Mouse (Mus musculus): ENCODE data around the gene Cacna1g. TPM values are rescaled to one million over a fixed set of nuclear protein-coding genes. Genes with fewer than 3 reads are reported as not detected.
"Not testable (repeated sequence)": the region's sequence is repeated elsewhere in the genome, so short reads cannot be mapped to it uniquely, and the experiment has no call there.

Gene Cacna1g
- total RNA-seq, 1 experiment from 2014 or later: not detected

DNA sequence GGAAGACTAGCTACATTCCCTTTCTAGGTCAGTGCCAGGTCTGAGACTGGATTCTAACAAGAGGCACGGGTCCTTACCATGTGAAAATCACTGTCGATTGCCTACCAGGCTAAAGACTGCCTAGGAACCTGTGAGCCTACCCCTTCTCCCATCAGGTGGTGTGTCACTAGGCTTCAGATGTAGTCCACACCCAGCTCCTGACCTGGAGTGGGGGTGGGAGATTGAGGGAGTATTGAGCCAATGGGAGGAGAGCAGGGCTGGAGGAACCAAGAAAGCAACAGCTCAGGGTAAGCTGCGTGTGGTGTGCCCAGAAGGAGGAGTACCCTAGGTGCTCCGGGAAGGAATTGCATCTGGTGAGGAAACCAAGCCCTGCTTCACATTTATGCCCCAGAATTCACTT, 60.0 kb downstream of the Cacna1g start:
- ATAC-seq (ENCODE audit: extremely low read depth, insufficient number of reproducible peaks, low FRiP score, poor library complexity, severe bottlenecking): no peak

DNA sequence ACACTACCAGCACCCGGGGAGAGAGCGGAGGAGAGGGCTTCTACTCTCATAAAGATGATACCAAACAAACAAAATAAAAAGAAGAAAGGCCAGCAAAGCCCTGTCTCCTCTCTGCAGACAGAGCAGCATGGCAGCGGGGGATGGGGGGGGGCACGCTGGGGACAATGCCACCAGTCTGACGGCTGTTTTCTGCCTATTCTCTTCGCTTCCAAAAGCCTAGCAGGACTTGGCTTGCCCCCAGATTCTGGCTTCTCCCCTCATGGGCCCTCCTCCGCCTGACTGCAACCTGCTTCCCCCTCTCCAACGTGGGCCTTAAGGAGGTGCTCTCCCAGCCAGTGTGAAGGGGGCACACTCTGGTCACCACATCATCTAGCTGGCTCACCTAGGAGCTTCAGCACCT, 60.5 kb downstream of the Cacna1g start:
- ATAC-seq (ENCODE audit: extremely low read depth, insufficient number of reproducible peaks, low FRiP score, poor library complexity, severe bottlenecking): no peak

DNA sequence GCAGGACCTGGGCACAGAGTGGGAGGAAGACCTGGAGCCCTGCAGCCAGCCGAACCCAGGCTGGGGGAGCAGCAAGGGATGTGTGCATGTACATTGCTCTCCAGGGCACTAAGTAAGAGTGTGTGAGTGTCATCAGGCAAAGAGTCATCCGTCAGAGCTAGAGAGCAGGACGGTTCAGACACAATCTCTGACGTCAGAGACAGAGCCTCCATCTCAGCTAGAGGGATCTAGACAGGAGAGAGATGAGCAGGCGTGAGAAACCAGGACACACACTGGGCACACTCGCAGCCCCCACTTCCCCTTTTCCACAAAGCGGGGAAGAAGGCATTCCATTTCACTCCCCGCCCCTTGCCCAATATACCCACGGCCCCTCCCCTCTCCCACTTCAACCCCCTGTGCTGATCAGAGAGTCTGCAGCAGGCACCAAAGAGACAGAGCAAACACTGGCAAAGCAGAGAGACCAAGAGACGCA, 61.0 kb downstream of the Cacna1g start:
- no peak for ATAC-seq (ENCODE audit: extremely low read depth, insufficient number of reproducible peaks, low FRiP score, poor library complexity, severe bottlenecking)

DNA sequence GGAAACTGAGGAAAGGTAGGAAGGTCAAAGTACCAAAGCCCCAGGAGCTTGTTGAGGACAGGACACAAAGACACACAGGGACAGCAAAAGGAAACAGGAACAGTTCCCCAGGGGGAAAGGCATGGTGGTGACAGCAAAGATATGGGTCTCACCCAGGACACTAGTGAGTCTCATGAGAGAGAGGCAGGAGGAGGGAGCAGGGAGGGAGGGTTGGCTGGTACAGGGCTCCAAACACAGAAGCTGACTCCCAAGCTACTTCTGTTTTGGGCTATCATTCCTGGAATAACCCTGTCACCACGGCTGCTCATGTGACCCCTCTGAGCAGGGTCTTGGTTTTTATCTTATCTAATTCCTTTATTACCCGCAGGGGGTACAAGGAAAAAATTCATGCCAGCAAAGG, 61.4 kb downstream of the Cacna1g start:
- ATAC-seq (ENCODE audit: extremely low read depth, insufficient number of reproducible peaks, low FRiP score, poor library complexity, severe bottlenecking): no peak

DNA sequence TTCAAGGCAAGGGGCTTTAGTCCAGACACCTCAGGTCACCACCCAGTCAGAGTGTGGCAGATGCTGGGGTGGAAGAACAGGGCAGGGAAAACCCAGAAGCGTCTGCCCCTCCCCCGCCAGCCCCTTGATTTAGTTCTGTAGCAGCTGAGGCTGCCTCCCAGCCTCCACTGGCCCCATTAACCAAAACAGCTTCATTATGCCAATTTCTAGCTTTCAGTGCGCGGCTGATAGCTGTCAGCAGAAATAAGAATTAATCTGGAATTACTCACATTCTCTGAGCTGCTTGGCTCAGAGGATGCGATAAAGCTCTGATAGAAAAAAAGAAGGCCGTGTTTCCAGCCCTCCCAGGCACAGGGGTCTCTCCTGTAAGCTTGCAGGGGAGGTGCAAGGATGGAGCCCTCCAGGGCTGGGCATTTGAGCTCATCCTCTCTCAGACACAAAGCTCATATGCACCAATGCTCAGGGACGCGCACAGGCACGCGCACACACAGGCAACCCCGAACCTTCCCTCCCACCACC, 66.1 kb downstream of the Cacna1g start:
- no peak for ATAC-seq (ENCODE audit: extremely low read depth, insufficient number of reproducible peaks, low FRiP score, poor library complexity, severe bottlenecking)

DNA sequence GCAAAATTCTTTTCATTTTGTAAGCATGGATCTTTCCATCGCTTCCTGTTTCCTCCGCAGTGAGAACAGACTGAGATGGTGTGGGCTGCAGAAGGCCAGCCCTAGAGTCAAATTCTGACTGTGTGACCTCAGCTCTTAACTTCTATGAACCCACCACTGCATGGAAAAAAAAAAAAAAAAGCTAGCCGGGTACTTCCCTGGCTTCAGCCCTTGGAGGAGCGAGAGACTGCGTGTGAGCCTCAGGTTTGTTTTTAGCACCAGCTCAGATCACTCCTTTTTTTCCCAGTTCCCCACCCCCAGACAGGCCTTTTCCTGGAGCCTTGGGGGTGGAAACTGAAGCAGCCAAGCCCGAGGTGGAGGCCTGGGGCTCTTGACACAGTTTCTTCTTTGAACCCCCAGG, 68.7 kb downstream of the Cacna1g start:
- no peak for ATAC-seq (ENCODE audit: extremely low read depth, insufficient number of reproducible peaks, low FRiP score, poor library complexity, severe bottlenecking)

DNA sequence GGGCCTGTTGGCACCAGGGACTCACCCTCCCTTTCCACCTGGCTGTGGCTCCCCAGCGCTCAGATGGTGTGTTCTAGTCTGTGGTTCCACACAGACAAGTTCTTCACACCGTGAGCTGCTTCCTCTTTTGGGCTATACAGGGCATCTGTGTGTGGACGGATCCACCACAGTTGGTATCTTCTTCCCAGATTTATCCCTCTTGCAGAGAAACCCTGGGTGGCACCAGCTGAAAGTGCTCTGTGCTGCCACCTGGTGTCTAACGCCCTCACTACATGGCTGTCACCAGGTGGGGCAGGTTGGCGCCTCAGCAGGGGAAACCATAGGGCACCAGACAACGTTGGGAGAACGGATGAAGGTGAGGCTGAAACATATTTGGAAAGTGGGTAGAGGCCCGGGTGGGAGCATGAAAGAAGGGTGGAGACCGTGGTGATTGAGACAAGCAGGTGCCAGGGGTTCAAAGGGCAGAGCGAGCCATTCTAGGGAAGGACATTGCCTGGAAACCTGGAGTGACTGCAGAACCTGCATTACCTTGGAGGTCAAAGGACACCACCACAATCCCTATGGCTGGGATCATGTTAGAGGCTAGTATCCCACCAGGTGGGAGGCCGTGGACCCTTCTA, 69.2 kb downstream of the Cacna1g start:
- ATAC-seq (ENCODE audit: extremely low read depth, insufficient number of reproducible peaks, low FRiP score, poor library complexity, severe bottlenecking): peak; percentile 81

DNA sequence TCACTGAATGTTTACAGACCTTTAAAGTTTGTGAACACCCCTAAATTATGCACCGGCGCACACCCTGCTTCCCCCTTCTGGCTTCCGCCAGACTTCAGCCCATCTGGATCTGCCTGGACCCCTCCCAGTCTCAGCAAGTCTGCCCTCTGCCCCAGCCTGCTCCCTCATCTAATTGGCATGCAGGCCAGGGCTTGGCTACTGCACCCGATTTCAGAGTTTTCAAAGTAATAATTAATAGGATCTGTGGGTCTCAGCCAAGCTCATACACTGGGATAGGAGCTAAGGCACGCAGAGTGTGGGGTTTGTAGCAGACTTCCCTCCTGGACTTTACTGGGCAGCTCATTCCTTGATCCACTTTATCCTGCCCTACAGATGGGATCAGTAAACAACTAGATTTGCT, 69.8 kb downstream of the Cacna1g start:
- ATAC-seq (ENCODE audit: extremely low read depth, insufficient number of reproducible peaks, low FRiP score, poor library complexity, severe bottlenecking): no peak

DNA sequence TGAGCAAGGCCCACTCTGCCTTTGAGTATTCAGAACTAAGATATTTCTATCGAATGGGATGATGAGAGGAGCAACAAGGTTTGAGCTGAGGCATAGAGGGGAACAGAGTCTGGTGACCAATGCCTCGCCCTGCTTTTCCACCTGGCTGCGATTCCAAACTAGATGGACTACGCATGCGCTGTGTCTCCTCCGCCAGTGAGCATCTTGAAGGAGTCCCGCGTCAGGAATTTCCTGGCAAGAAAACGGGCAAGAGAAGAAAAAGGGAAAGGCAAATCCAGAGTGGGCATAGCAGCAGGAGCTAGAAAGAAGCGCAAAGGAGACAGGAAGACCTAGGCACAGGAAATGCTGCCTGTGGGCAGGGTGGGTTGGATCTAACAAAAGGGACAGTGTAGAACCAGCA, 70.2 kb downstream of the Cacna1g start:
- no peak for ATAC-seq (ENCODE audit: extremely low read depth, insufficient number of reproducible peaks, low FRiP score, poor library complexity, severe bottlenecking)

DNA sequence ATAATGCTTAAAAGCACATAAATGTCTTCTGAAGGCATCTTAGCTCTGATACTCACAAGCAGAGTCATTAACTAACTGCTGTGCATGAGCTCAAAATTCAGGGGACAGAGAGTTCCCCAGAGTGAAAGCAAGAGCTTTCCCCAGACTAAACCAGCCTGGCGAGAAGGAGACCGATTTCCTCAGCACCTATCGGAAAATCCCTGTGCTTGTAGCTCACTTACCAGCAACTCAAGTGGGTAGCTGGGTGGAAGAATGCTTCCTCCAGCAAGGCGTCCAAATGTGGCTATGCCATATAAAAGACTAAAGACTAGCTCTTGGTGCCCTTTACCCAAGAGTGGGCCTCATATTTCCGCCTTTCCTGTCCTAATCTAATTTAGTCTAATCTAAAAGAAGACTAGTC, 71.3 kb downstream of the Cacna1g start:
- ATAC-seq (ENCODE audit: extremely low read depth, insufficient number of reproducible peaks, low FRiP score, poor library complexity, severe bottlenecking): no peak

DNA sequence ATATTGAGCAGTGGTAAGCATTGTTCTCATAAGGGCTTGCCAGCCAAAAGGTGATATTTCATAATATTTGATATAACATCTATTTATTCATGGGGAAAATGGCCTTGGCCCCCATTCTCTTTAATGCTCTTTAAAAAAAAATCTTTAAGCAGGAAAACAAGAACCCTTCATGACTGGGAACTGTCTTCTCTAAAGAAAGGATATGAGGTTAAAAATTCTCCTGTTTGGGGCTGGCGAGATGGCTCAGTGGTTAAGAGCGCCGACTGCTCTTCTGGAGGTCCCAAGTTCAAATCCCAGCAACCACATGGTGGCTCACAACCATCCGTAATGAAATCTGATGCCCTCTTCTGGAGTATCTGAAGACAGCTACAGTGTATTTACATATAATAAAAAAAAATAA, 72.0 kb downstream of the Cacna1g start:
- not testable (repeated sequence) for ATAC-seq (ENCODE audit: extremely low read depth, insufficient number of reproducible peaks, low FRiP score, poor library complexity, severe bottlenecking)

DNA sequence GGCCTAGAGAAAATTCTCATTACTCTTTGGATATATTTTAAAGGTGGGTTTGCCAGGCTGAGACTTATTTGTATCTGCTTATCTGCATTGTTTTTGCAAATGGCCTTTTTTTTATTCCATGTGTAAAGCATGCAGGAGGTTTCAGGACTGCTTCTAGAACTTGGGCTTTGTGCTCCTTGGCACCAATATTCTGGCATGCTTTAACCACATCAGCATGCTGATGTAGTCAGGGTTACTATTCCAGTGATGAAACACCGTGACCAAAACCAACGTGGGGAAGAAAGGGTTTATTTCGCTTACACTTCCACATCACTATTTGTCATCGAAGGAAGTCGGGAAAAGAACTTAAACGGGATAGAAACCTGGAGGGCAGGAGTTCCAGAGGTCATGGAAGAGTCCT, 73.0 kb downstream of the Cacna1g start:
- ATAC-seq (ENCODE audit: extremely low read depth, insufficient number of reproducible peaks, low FRiP score, poor library complexity, severe bottlenecking): no peak

DNA sequence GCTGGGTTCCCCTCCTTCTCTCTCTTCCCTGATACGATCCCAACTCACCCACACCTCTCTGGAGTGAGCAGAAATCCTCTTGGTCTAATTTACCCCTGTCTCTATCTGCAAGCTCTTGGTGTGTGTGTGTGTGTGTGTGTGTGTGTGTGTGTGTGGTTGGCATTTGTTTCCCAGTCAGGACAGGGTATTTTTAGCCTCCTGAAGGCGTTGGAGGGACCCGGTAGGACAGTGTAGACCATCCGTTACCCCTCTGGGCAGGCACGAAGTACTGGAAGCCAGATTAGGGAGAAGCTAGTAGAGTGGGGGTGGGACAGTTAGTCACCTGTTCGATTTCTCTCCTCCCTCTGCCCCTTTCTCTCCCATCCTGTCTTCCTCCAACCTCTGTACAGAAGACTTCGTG, 79.9 kb downstream of the Cacna1g start:
- no peak for ATAC-seq (ENCODE audit: extremely low read depth, insufficient number of reproducible peaks, low FRiP score, poor library complexity, severe bottlenecking)

DNA sequence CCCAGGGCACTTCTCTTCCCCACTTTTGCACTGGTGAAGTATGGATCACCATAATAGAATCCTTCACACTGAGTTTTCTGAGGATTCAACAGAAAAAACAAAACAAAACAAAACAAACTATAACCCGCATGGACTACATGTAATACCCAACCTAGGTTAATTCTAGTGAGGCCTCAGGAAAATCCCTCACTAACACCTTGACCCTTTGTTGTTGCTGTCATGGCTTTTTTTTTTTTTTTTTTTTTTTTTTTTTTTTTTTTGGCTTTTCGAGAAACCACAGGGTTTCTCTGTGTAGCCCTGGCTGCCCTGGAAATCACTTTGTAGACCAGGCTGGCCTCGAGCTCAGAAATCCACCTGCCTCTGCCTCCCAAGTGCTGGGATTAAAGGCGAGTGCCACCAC, 80.5 kb downstream of the Cacna1g start:
- ATAC-seq (ENCODE audit: extremely low read depth, insufficient number of reproducible peaks, low FRiP score, poor library complexity, severe bottlenecking): not testable (repeated sequence)

DNA sequence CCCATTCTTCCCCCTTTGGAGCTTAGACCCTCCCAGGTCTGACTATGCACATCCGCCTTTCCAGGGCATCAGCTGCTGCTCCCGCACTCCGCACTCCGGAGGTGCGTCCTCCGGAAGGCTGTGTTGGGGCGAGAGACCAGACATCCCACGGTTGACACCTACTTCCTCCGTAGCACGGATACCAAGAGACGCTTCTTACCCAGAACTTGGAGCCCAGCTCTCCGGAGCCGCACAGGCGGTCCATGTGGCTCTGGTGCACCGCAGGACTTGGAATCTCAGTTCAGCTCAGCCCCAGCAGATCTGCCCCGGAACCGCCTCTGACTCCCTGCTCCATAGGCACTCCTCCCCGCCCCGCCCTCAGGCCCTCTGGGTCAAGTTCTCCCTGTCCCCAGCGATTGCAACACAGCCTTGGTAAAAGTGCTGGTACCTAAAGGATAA, 81.3 kb downstream of the Cacna1g start, which contains the start of gene Abcc3:
Gene Abcc3, minus strand, starts transcription at position 326 of the 438 bp plus-strand sequence.
- peak; percentile 28; the same call in 1 of the 2 replicates for ATAC-seq (ENCODE audit: extremely low read depth, insufficient number of reproducible peaks, low FRiP score, poor library complexity, severe bottlenecking)

DNA sequence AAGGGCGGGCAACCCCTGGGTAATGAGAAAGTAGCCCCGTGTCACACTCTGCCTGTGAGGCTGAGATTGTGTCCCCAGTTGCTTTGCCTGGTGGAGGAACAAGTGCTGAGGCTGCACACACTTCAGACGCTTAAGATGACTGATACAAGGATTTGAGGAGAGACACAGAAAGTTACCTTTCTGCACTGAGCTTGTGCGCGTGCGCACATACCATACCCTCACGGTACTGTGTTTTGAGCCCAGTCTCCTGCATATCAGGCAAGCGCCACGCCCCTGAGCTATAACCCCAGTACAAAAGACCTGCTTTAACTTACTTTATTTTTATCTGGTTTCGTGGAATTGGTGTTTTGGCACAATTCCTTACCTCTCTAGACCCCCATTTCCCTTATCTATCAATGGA, 82.3 kb downstream of the Cacna1g start:
- no peak for ATAC-seq (ENCODE audit: extremely low read depth, insufficient number of reproducible peaks, low FRiP score, poor library complexity, severe bottlenecking)

DNA sequence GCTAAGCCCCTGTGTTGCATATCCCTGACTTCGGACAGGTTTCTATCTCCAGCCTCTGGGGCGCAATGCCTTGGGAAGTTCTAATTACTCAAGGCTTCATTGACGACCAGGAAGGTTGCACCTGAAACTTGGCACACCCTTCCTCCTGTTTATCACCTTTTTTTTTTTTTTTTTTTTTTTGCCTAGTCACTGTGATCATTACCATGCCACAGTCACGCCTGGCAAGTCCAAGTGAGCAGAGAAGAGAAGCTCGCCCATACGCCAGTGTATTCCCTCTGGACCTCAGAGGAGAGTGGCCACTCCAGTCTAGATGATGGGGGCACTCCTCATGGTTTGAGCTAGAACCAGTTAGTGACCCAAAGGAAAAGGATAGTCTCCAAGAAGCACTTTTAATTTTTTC, 83.2 kb downstream of the Cacna1g start:
- ATAC-seq (ENCODE audit: extremely low read depth, insufficient number of reproducible peaks, low FRiP score, poor library complexity, severe bottlenecking): no peak

DNA sequence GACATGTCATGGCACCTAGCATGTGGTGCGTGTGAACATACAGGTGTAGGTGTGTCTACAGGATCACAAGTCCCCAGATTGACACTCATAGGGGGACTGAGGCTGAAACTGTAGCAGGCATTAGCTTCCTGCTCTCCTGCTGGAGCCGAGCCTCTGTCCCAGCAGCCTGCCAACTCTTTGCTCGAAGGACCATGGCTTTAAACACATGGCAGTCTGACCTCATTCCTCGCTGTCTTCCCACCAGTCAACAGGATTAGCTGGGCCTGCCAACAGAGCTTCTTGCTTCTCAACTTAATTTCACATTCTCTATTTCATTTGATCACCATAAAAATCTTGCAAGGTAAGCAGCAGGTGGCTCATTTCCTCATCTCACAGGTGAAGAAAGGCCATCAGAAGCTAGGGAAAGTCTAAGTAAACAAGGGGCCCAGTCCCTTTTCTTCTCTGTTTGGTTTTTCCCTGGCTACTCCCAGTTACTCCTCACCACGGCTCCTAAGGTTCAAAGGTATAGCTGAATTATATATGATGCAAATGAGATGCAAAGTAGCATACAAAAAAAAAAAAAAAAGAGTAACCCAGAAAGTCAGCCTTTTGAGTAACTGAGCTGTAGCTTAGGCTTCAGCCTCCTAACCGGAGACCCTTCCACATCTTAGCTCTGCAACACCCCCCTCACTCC, 84.1 kb downstream of the Cacna1g start:
- ATAC-seq (ENCODE audit: extremely low read depth, insufficient number of reproducible peaks, low FRiP score, poor library complexity, severe bottlenecking): no peak

DNA sequence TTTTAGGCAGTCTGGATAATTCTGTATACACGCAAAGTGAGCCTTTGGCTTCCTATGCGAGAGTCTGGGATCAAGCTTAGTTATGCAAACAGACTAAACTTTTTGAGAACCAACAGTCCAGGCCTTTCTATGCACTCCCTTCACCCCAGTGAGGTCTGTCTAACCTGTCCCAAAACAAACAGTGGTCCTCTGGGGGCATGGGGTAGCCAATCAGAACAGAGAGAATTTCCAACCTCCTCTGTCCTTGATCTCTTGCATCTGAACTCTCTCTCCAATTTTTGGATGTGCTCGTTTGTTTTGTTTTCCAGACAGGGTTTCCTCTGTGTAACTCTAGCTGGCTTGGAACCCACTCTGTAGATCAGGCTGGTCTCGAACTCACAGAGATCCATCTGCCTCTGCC, 85.0 kb downstream of the Cacna1g start:
- ATAC-seq (ENCODE audit: extremely low read depth, insufficient number of reproducible peaks, low FRiP score, poor library complexity, severe bottlenecking): no peak

DNA sequence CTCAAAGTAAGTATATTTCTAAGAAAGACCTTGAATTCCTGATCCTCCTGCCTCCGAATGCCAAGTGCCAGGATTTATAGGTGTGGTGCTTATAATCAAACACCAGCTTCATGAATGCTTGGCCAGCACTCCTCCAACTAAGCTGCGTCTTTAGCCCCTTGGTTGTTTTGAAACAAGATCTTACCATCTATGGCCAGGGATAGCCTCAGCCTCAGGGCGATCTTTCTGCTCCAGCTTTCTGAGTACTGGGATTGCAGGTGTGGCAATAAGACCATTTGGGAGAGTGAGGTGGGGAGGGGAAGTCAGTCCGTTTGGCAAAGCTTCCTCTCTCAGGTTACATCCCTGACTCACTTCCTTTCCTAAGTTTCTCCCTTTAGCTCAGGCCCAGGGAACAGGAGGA, 86.2 kb downstream of the Cacna1g start:
- no peak for ATAC-seq (ENCODE audit: extremely low read depth, insufficient number of reproducible peaks, low FRiP score, poor library complexity, severe bottlenecking)
